In the genomic region with DNA sequence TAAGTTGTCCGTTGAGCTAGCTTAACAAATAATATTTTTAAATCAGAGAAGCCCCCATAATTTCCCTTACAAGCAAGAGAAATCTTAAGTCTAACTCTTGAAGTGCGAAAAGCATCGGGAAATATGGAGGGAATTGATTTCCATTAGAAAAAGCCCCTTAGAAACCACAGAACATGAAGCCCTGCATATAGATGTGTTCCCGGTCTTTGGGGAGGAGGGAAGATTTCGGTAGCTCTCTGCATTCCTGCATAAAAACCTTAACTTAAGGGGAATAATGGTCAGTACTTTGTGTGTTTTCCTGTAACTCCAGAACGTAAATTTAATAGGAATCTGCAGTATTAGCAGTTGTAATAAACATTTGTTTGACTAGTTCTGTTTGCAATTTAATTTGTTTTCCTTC, we compare ENCODE assay signal across 8 mouse cellular contexts.
DNase-seq lines count a peak whose midpoint lies in the region; ATAC-seq lines count a peak whose summit lies in the region.

No protein-coding gene starts in this region.

- DNase-seq in A20 (ENCODE audit: low read depth, low spot score), result peak; percentile 55
- DNase-seq in thymus, postnatal 4 days, result no peak
- no peak for DNase-seq in left cerebral cortex, postnatal 25 days (ENCODE audit: low spot score in 2 of 2)
- no peak for DNase-seq in cerebellum, postnatal 36 days

- no peak for ATAC-seq in erythroblast, adult 5-6 weeks (replicated peaks; ENCODE audit: low FRiP score, poor library complexity, severe bottlenecking)
- no peak for ATAC-seq in forebrain, embryonic 15.5 days (replicated peaks)
- no peak for ATAC-seq in liver, embryonic 15.5 days (ENCODE audit: insufficient read depth)

- peak overlapping the region; percentile 72 for H3K9ac ChIP-seq in forebrain, embryonic 15.5 days (replicated peaks)
- no peak overlapping the region for H3K9ac ChIP-seq in liver, embryonic 15.5 days

- H3K4me2 ChIP-seq in forebrain, embryonic 15.5 days (replicated peaks), result peak overlapping the region; percentile 71
- peak overlapping the region; percentile 70 for H3K4me2 ChIP-seq in liver, embryonic 15.5 days

- peak overlapping the region; percentile 100 for H3K27ac ChIP-seq in forebrain, embryonic 15.5 days (replicated peaks)
- no peak overlapping the region for H3K27ac ChIP-seq in liver, embryonic 15.5 days (replicated peaks)

- H3K9me3 ChIP-seq in erythroblast, embryonic 14.5 days (ENCODE audit: control insufficient read depth, low read length), result no peaks in the 10 kb centered on the region
- no peaks in the 10 kb centered on the region for H3K9me3 ChIP-seq in forebrain, embryonic 15.5 days
- no peaks in the 10 kb centered on the region for H3K9me3 ChIP-seq in liver, embryonic 15.5 days (replicated peaks)

- intact Hi-C loops in left cerebral cortex, postnatal 25 days (cut with DNase I), result loop anchor here (2.0 to 5.0 kb wide), 3 partner anchors 104 to 468 kb away; a partner anchor contains a TSS

- H3K36me3 ChIP-seq in erythroblast, embryonic 14.5 days (ENCODE audit: control insufficient read depth), result no peaks in the 10 kb centered on the region
- no peaks in the 10 kb centered on the region for H3K36me3 ChIP-seq in forebrain, embryonic 15.5 days
- H3K36me3 ChIP-seq in liver, embryonic 15.5 days (replicated peaks), result no peaks in the 10 kb centered on the region

- H3K4me1 ChIP-seq in erythroblast, embryonic 14.5 days (ENCODE audit: control insufficient read depth), result peaks cover 2% of the 10 kb centered on the region
- H3K4me1 ChIP-seq in forebrain, embryonic 15.5 days, result peaks cover 46% of the 10 kb centered on the region
- H3K4me1 ChIP-seq in liver, embryonic 15.5 days (replicated peaks), result 0 out of 2 replicates have a peak, but pooled peaks cover 9% of the 10 kb centered on the region

- H3K27me3 ChIP-seq in erythroblast, embryonic 14.5 days (ENCODE audit: control insufficient read depth), result no peaks in the 10 kb centered on the region
- H3K27me3 ChIP-seq in forebrain, embryonic 15.5 days, result no peaks in the 10 kb centered on the region
- H3K27me3 ChIP-seq in liver, embryonic 15.5 days, result no peaks in the 10 kb centered on the region

- peak overlapping the region; percentile 10 for H3K4me3 ChIP-seq in erythroblast, embryonic 14.5 days (replicated peaks)
- peak overlapping the region; percentile 49 for H3K4me3 ChIP-seq in forebrain, embryonic 15.5 days
- H3K4me3 ChIP-seq in liver, embryonic 15.5 days (replicated peaks), result peak overlapping the region; percentile 54

- WGBS in forebrain, embryonic 15.5 days, result under 1% methylated on average over 6 of the region's 6 CpGs
- WGBS in liver, embryonic 15.5 days (ENCODE audit: insufficient replicate concordance), result 3% methylated on average over 6 of the region's 6 CpGs
